Mouse (Mus musculus) monocyte, adult 2 months (primary cell): ENCODE data around the gene Zfp446.
"Not testable (repeated sequence)": the region's sequence is repeated elsewhere in the genome, so short reads cannot be mapped to it uniquely, and the experiment has no call there.

ENCODE experiments used
- DNase-seq, 2 experiments: peaks; one replicate each; pipeline ENCODE4 v3.0.0; 2022; ENCODE audit warnings: low spot score in 2 of 2, low read depth in 1 of 2

Gene Zfp446

GRCm38 (mm10) chr7:12977682-12978389 lies at the start of gene Zfp446:
Gene Zfp446, plus strand, starts transcription at chr7:12977848.
- DNase-seq: peak; percentile 95 to 96

- no peak for DNase-seq
Observed at GRCm38 (mm10) chr7:12933615-12934140, 44.0 kb upstream of the Zfp446 start.

- no peak for DNase-seq
Observed at GRCm38 (mm10) chr7:12934808-12935207, 42.8 kb upstream of the Zfp446 start.

- DNase-seq: not testable (repeated sequence)
Observed at GRCm38 (mm10) chr7:12937254-12937803, 40.3 kb upstream of the Zfp446 start.

- DNase-seq: no peak
Observed at GRCm38 (mm10) chr7:12940599-12940998, 37.0 kb upstream of the Zfp446 start.

GRCm38 (mm10) chr7:12943488-12943887 lies 34.2 kb upstream of the Zfp446 start:
- no peak for DNase-seq

- peak; percentile 91 to 93 for DNase-seq
Observed at GRCm38 (mm10) chr7:12949032-12949871, 28.4 kb upstream of the Zfp446 start.

GRCm38 (mm10) chr7:12949872-12950229 lies 27.8 kb upstream of the Zfp446 start:
- no peak for DNase-seq

- no peak for DNase-seq
Observed at GRCm38 (mm10) chr7:12954896-12955295, 22.8 kb upstream of the Zfp446 start.

- DNase-seq: no peak
Observed at GRCm38 (mm10) chr7:12957511-12957910, 20.1 kb upstream of the Zfp446 start.

GRCm38 (mm10) chr7:12958948-12959347 lies 18.7 kb upstream of the Zfp446 start:
- DNase-seq: no peak

- DNase-seq: no peak
Observed at GRCm38 (mm10) chr7:12959718-12960117, 17.9 kb upstream of the Zfp446 start.

GRCm38 (mm10) chr7:12961511-12962141 lies 16.0 kb upstream of the Zfp446 start:
- DNase-seq: peak in 1 of 2 experiments; percentile 26

GRCm38 (mm10) chr7:12965678-12966091 lies 12.0 kb upstream of the Zfp446 start, which contains the start of gene Zfp324:
Gene Zfp324, plus strand, starts transcription at chr7:12965838.
- peak; percentile 67 to 79 for DNase-seq

- DNase-seq: no peak
Observed at GRCm38 (mm10) chr7:12966104-12966845, 11.4 kb upstream of the Zfp446 start.

GRCm38 (mm10) chr7:12970906-12971305 lies 6.7 kb upstream of the Zfp446 start:
- DNase-seq: no peak

GRCm38 (mm10) chr7:12978931-12979722 lies 1.5 kb downstream of the Zfp446 start:
- DNase-seq: no peak

GRCm38 (mm10) chr7:12979776-12980175 lies 2.1 kb downstream of the Zfp446 start:
- no peak for DNase-seq

GRCm38 (mm10) chr7:12980291-12980690 lies 2.6 kb downstream of the Zfp446 start:
- DNase-seq: no peak

- no peak for DNase-seq
Observed at GRCm38 (mm10) chr7:12985724-12986123, 8.1 kb downstream of the Zfp446 start.
